Mouse (Mus musculus): ENCODE measurements at regions not wholly inside any gene's neighbourhood (a gene's known extent, or its start where the extent isn't known, plus 50 kb on each side); places are given as distances from the start of the nearest gene placed in this dataset.

- DNase-seq (ENCODE audit: low read depth) = no peak
These were observed 385.3 kb upstream of the Tnc start for GRCm38 (mm10) chr4:64432097-64432496.

- no peak for DNase-seq (ENCODE audit: low read depth)
These were observed 391.2 kb upstream of the Tnc start for GRCm38 (mm10) chr4:64437744-64438594.

- no peak for DNase-seq (ENCODE audit: low read depth)
These were observed 404.6 kb upstream of the Tnc start for GRCm38 (mm10) chr4:64451442-64451841.

GRCm38 (mm10) chr4:64451946-64452345, 405.1 kb upstream of the Tnc start:
- no peak for DNase-seq (ENCODE audit: low read depth)

GRCm38 (mm10) chr4:64492260-64492962, 445.6 kb upstream of the Tnc start:
- peak; percentile 15 for DNase-seq (ENCODE audit: low read depth)

- peak; percentile 93 for DNase-seq (ENCODE audit: low read depth)
These were observed 450.9 kb upstream of the Tnc start for GRCm38 (mm10) chr4:64497759-64498158.

- DNase-seq (ENCODE audit: low read depth) = no peak
These were observed 454.0 kb upstream of the Tnc start for GRCm38 (mm10) chr4:64500635-64501395.

GRCm38 (mm10) chr4:64521883-64522282, 475.1 kb upstream of the Tnc start:
- DNase-seq (ENCODE audit: low read depth) = peak; percentile 39

- DNase-seq (ENCODE audit: low read depth) = peak; percentile 3
These were observed 481.0 kb upstream of the Tnc start for GRCm38 (mm10) chr4:64527724-64528332.

GRCm38 (mm10) chr4:64530585-64530984, 483.8 kb upstream of the Tnc start:
- DNase-seq (ENCODE audit: low read depth) = peak; percentile 41

GRCm38 (mm10) chr4:64533019-64533418, 486.2 kb upstream of the Tnc start:
- no peak for DNase-seq (ENCODE audit: low read depth)

- DNase-seq (ENCODE audit: low read depth) = no peak
These were observed 488.9 kb upstream of the Tnc start for GRCm38 (mm10) chr4:64535554-64536253.

GRCm38 (mm10) chr4:64538009-64538408, 491.2 kb upstream of the Tnc start:
- DNase-seq (ENCODE audit: low read depth) = no peak

GRCm38 (mm10) chr4:64544576-64545185, 497.9 kb upstream of the Tnc start:
- DNase-seq (ENCODE audit: low read depth) = no peak

GRCm38 (mm10) chr4:64546386-64546785, 499.6 kb upstream of the Tnc start:
- DNase-seq (ENCODE audit: low read depth) = no peak

- DNase-seq (ENCODE audit: low read depth) = no peak
These were observed 515.7 kb upstream of the Tnc start for GRCm38 (mm10) chr4:64562511-64562910.

- no peak for DNase-seq (ENCODE audit: low read depth)
These were observed 517.2 kb upstream of the Tnc start for GRCm38 (mm10) chr4:64563996-64564395.

- DNase-seq (ENCODE audit: low read depth) = no peak
These were observed 523.9 kb upstream of the Tnc start for GRCm38 (mm10) chr4:64570666-64571065.

- no peak for DNase-seq (ENCODE audit: low read depth)
These were observed 529.1 kb upstream of the Tnc start for GRCm38 (mm10) chr4:64575901-64576300.

GRCm38 (mm10) chr4:64595014-64595599, 528.9 kb upstream of the Pappa start:
- no peak for DNase-seq (ENCODE audit: low read depth)

GRCm38 (mm10) chr4:64598465-64598864, 525.5 kb upstream of the Pappa start:
- no peak for DNase-seq (ENCODE audit: low read depth)

Data from 416B (cell line).